Mouse (Mus musculus): ENCODE results near the gene Adipor1.

- TF ChIP-seq POLR2A (IDR thresholded peaks at IDR 0.05; ENCODE audit: borderline replicate concordance, low read depth, low read length) (no peak), CTCF (IDR thresholded peaks at IDR 0.05; ENCODE audit: low read depth, low read length) (no peak)
Observed at GRCm38 (mm10) chr1:134460294-134461284, 45.4 kb downstream of the Adipor1 start.
